Mouse (Mus musculus): ENCODE measurements at regions not wholly inside any gene's neighbourhood (a gene's known extent, or its start where the extent isn't known, plus 50 kb on each side); places are given as distances from the start of the nearest gene placed in this dataset.

- Histone ChIP-seq H3K4me1 (no peaks in the 10 kb centered on the region), H3K27me3 (no peaks in the 10 kb centered on the region), H3K4me2 (replicated peaks) (no peak overlapping the region), H3K4me3 (no peak overlapping the region), H3K27ac (replicated peaks) (no peak overlapping the region), H3K36me3 (no peaks in the 10 kb centered on the region), H3K9me3 (no peaks in the 10 kb centered on the region), H3K9ac (replicated peaks) (no peak overlapping the region)
- ATAC-seq (ENCODE audit: low FRiP score, low read depth) = no peak
- WGBS = 73% methylated on average over 3 of the region's 3 CpGs
Measured at GRCm38 (mm10) chr16:78247189-78247588, 54.1 kb upstream of the Cxadr start.

- WGBS = 81% methylated on average over 3 of the region's 3 CpGs
Measured at GRCm38 (mm10) chr16:78242678-78243077, 58.6 kb upstream of the Cxadr start.

GRCm38 (mm10) chr16:78240152-78240551, 61.1 kb upstream of the Cxadr start:
- H3K27me3 ChIP-seq = no peaks in the 10 kb centered on the region
- H3K4me3 ChIP-seq = no peak overlapping the region
- H3K9me3 ChIP-seq = no peaks in the 10 kb centered on the region
- H3K4me2 ChIP-seq (replicated peaks) = no peak overlapping the region
- WGBS = 91% methylated on average over 4 of the region's 4 CpGs
- H3K4me1 ChIP-seq = peaks cover 13% of the 10 kb centered on the region
- H3K27ac ChIP-seq (replicated peaks) = no peak overlapping the region
- no peaks in the 10 kb centered on the region for H3K36me3 ChIP-seq
- no peak overlapping the region for H3K9ac ChIP-seq (replicated peaks)
- ATAC-seq (ENCODE audit: low FRiP score, low read depth) = no peak

More at GRCm38 (mm10) chr16:78242678-78243077, 58.6 kb upstream of the Cxadr start:
- no peaks in the 10 kb centered on the region for H3K27me3 ChIP-seq
- H3K4me3 ChIP-seq = no peak overlapping the region
- no peaks in the 10 kb centered on the region for H3K36me3 ChIP-seq
- H3K4me2 ChIP-seq (replicated peaks) = no peak overlapping the region
- no peak for ATAC-seq (ENCODE audit: low FRiP score, low read depth)
- no peak overlapping the region for H3K9ac ChIP-seq (replicated peaks)
- H3K4me1 ChIP-seq = 0 out of 2 replicates have a peak, but pooled peaks cover 4% of the 10 kb centered on the region
- no peaks in the 10 kb centered on the region for H3K9me3 ChIP-seq
- H3K27ac ChIP-seq (replicated peaks) = no peak overlapping the region

- Histone ChIP-seq H3K27ac (replicated peaks) (peak overlapping the region; percentile 94), H3K9ac (replicated peaks) (peak overlapping the region; percentile 61), H3K4me3 (peak overlapping the region; percentile 39), H3K36me3 (no peaks in the 10 kb centered on the region), H3K27me3 (no peaks in the 10 kb centered on the region), H3K4me2 (replicated peaks) (peak overlapping the region; percentile 67), H3K9me3 (no peaks in the 10 kb centered on the region), H3K4me1 (peaks cover 13% of the 10 kb centered on the region)
- under 1% methylated on average over 18 of the region's 18 CpGs for WGBS
- peak; percentile 91 for ATAC-seq (ENCODE audit: low FRiP score, low read depth)
Measured at GRCm38 (mm10) chr16:78238052-78238701, 63.1 kb upstream of the Cxadr start.

- 0% methylated on average over 13 of the region's 15 CpGs for WGBS
- H3K9ac ChIP-seq (replicated peaks) = peak overlapping the region; percentile 61
- H3K4me3 ChIP-seq = peak overlapping the region; percentile 39
- no peaks in the 10 kb centered on the region for H3K27me3 ChIP-seq
- H3K4me2 ChIP-seq (replicated peaks) = peak overlapping the region; percentile 67
- H3K36me3 ChIP-seq = no peaks in the 10 kb centered on the region
- peak overlapping the region; percentile 94 for H3K27ac ChIP-seq (replicated peaks)
- H3K4me1 ChIP-seq = peaks cover 13% of the 10 kb centered on the region
- H3K9me3 ChIP-seq = no peaks in the 10 kb centered on the region
- ATAC-seq (ENCODE audit: low FRiP score, low read depth) = peak; percentile 50
Measured at GRCm38 (mm10) chr16:78237641-78238051, 63.6 kb upstream of the Cxadr start.

- Histone ChIP-seq H3K36me3 (no peaks in the 10 kb centered on the region), H3K9ac (replicated peaks) (peak overlapping the region; percentile 61), H3K27ac (replicated peaks) (peak overlapping the region; percentile 94), H3K27me3 (no peaks in the 10 kb centered on the region), H3K4me3 (peak overlapping the region; percentile 39), H3K4me1 (peaks cover 13% of the 10 kb centered on the region), H3K9me3 (no peaks in the 10 kb centered on the region), H3K4me2 (replicated peaks) (peak overlapping the region; percentile 67)
- 3% methylated on average over 25 of the region's 25 CpGs for WGBS
- peak; percentile 31; the same call in 1 of the 2 replicates for ATAC-seq (ENCODE audit: low FRiP score, low read depth)
Measured at GRCm38 (mm10) chr16:78236746-78237640, 64.3 kb upstream of the Cxadr start.

GRCm38 (mm10) chr16:78232205-78232604, 69.1 kb upstream of the Cxadr start:
- Histone ChIP-seq H3K27me3 (no peaks in the 10 kb centered on the region), H3K9me3 (peaks cover 6% of the 10 kb centered on the region; the same call in 1 of the 2 replicates), H3K4me2 (replicated peaks) (no peak overlapping the region), H3K27ac (replicated peaks) (no peak overlapping the region), H3K9ac (replicated peaks) (no peak overlapping the region), H3K36me3 (no peaks in the 10 kb centered on the region), H3K4me1 (peaks cover 9% of the 10 kb centered on the region), H3K4me3 (no peak overlapping the region)
- 77% methylated on average over 2 of the region's 2 CpGs for WGBS
- no peak for ATAC-seq (ENCODE audit: low FRiP score, low read depth)

- Histone ChIP-seq H3K9ac (replicated peaks) (no peak overlapping the region), H3K27ac (replicated peaks) (no peak overlapping the region), H3K4me3 (no peak overlapping the region), H3K4me1 (no peaks in the 10 kb centered on the region), H3K4me2 (replicated peaks) (no peak overlapping the region), H3K36me3 (no peaks in the 10 kb centered on the region), H3K9me3 (peaks cover 6% of the 10 kb centered on the region; the same call in 1 of the 2 replicates), H3K27me3 (no peaks in the 10 kb centered on the region)
- no peak for ATAC-seq (ENCODE audit: low FRiP score, low read depth)
- 95% methylated on average over 4 of the region's 4 CpGs for WGBS
Measured at GRCm38 (mm10) chr16:78229013-78229412, 72.3 kb upstream of the Cxadr start.

- no peaks in the 10 kb centered on the region for H3K9me3 ChIP-seq
- H3K36me3 ChIP-seq = no peaks in the 10 kb centered on the region
- 78% methylated on average over 1 of the region's 1 CpGs for WGBS
- H3K9ac ChIP-seq (replicated peaks) = no peak overlapping the region
- no peak overlapping the region for H3K27ac ChIP-seq (replicated peaks)
- H3K4me2 ChIP-seq (replicated peaks) = no peak overlapping the region
- no peak for ATAC-seq (ENCODE audit: low FRiP score, low read depth)
- no peak overlapping the region for H3K4me3 ChIP-seq
- no peaks in the 10 kb centered on the region for H3K27me3 ChIP-seq
- H3K4me1 ChIP-seq = 0 out of 2 replicates have a peak, but pooled peaks cover 3% of the 10 kb centered on the region
Measured at GRCm38 (mm10) chr16:78222377-78222776, 78.9 kb upstream of the Cxadr start.

- no peaks in the 10 kb centered on the region for H3K36me3 ChIP-seq
- no peak for ATAC-seq (ENCODE audit: low FRiP score, low read depth)
Measured at GRCm38 (mm10) chr16:78221781-78222180, 79.5 kb upstream of the Cxadr start.

GRCm38 (mm10) chr16:78217633-78218032, 83.7 kb upstream of the Cxadr start:
- no peaks in the 10 kb centered on the region for H3K9me3 ChIP-seq
- no peaks in the 10 kb centered on the region for H3K36me3 ChIP-seq
- 39% methylated on average over 6 of the region's 6 CpGs for WGBS
- no peak overlapping the region for H3K4me2 ChIP-seq (replicated peaks)
- H3K27ac ChIP-seq (replicated peaks) = no peak overlapping the region
- H3K9ac ChIP-seq (replicated peaks) = no peak overlapping the region
- H3K4me1 ChIP-seq = 0 out of 2 replicates have a peak, but pooled peaks cover 3% of the 10 kb centered on the region
- ATAC-seq (ENCODE audit: low FRiP score, low read depth) = no peak
- H3K27me3 ChIP-seq = no peaks in the 10 kb centered on the region
- H3K4me3 ChIP-seq = no peak overlapping the region

More at GRCm38 (mm10) chr16:78221781-78222180, 79.5 kb upstream of the Cxadr start:
- WGBS = 98% methylated on average over 1 of the region's 1 CpGs
- Histone ChIP-seq H3K4me2 (replicated peaks) (no peak overlapping the region), H3K4me1 (0 out of 2 replicates have a peak, but pooled peaks cover 3% of the 10 kb centered on the region), H3K4me3 (no peak overlapping the region), H3K27ac (replicated peaks) (no peak overlapping the region), H3K9ac (replicated peaks) (no peak overlapping the region), H3K9me3 (no peaks in the 10 kb centered on the region), H3K27me3 (no peaks in the 10 kb centered on the region)

- Histone ChIP-seq H3K4me1 (0 out of 2 replicates have a peak, but pooled peaks cover 3% of the 10 kb centered on the region), H3K36me3 (no peaks in the 10 kb centered on the region), H3K27ac (replicated peaks) (no peak overlapping the region), H3K4me3 (no peak overlapping the region), H3K9me3 (no peaks in the 10 kb centered on the region), H3K27me3 (no peaks in the 10 kb centered on the region), H3K9ac (replicated peaks) (no peak overlapping the region), H3K4me2 (replicated peaks) (no peak overlapping the region)
- 51% methylated on average over 9 of the region's 9 CpGs for WGBS
- no peak for ATAC-seq (ENCODE audit: low FRiP score, low read depth)
Measured at GRCm38 (mm10) chr16:78216752-78217351, 84.4 kb upstream of the Cxadr start.
